Mouse (Mus musculus) adrenal gland, postnatal 36 days (tissue): ENCODE measurements at regions not wholly inside any gene's neighbourhood (a gene's known extent, or its start where the extent isn't known, plus 50 kb on each side); places are given as distances from the start of the nearest gene placed in this dataset.

Experiments
- DNase-seq, 2 experiments: peaks; one replicate each; pipeline ENCODE4 v3.0.0; 2021; ENCODE audit warnings: mixed read lengths in 1 of 2

- DNase-seq: no peak
These were observed 79.1 kb downstream of the Sptssa start for GRCm38 (mm10) chr12:54577235-54577634.

DNA sequence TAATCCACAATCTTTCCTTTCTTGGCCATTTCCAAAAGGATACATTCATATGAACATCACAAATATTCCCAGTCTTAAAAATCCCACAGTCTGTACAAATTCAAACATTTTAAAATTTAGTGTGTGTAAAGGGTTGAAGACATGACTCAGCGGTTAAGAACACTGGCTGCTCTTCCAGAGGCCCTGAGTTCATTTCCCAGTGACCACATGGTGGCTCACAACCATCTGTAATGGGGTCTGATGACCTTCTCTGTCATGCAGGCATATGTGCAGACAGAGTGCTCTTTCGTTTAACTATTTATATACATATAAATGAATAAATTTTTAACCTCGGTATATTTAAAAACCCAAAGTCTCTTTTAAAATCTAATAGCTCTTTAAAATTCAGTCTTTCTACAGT, 79.6 kb downstream of the Sptssa start:
- DNase-seq: peak; percentile 47 to 52

DNA sequence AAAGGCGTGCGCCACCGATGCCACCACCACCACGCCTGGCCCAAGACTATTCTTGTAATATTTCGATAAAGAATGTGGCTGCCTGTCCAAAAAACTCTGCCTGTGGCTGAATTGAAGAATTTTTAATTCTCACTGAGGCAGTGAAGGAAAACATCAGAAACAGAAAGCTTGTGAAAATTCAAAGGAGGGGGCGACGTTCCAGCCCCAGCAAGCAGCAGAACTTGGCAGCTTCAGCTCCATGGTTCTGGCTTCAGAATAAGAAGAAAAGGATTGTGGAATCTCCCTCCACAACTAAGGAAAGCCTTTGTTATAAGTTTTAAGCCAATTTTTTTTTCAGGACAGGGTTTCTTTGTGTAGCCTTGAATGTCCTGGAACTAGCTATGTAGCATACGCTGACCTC, 83.5 kb downstream of the Sptssa start:
- DNase-seq: no peak

DNA sequence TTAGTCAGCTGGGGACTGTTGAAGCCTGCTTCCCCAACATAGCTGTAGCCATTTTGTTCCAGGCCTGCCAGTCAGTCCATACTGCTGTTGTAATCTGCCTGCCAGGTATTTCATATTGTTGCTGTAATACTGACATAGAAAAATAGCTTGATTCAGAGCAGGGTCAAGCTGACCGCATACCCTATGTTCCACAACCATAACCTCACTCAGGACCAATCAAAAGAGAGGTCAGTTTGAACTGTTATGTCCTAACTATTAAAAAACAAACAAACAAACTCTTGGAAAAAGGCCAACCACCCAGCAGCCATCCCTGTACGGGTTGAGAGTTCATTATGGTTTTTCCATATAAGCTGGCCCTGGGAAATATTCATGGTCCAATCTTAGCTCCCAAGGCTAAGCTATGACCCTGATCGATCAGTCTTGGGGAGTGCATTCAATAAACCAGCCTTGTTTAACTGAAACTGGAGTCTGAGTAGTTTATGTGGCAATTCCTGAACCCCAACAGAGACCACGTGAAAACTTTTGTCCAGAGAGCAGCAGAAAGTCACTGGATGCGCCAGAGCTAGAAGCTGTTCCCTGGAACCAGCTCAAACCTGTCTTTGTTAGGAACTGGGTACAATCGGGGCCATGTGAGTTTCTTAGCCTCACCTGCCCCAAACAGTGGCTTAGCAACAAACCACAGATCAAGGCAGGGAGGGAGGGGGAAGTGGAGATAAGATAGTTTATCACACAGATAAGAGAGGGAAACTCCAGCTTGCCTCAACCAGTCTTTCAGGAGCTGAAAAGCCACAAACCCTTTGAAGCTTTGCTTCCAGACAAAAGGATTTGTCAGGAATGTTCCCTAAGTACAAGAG, 88.1 kb downstream of the Sptssa start:
- DNase-seq: no peak

- DNase-seq: no peak
These were observed 89.0 kb downstream of the Sptssa start for GRCm38 (mm10) chr12:54567426-54567790.

- peak; percentile 8 to 44 for DNase-seq
These were observed 89.6 kb downstream of the Sptssa start for GRCm38 (mm10) chr12:54566532-54567425.

GRCm38 (mm10) chr12:54561981-54562380, 94.4 kb downstream of the Sptssa start:
- DNase-seq: no peak

- DNase-seq: peak in 1 of 2 experiments; percentile 12
These were observed 98.3 kb downstream of the Sptssa start for GRCm38 (mm10) chr12:54558106-54558505.

DNA sequence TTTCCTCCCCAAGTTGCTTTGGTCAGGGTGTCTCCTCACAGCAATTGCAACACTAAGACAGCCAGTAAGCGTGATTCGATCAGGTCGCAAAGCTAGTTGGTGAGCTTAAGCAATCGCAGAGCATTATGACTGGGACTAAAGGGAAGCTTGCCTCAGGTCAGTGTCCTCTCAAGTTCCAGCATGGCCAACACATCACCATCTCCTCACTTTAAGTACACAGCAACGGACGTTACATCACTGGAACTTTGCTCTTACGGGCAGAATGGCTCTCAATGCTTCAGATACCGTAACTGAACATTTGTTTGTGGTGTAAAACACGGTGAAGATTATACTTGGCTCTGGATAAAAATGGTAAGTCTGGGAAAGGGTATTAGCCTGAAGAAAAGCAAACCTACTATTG, 106.7 kb downstream of the Sptssa start:
- no peak for DNase-seq

GRCm38 (mm10) chr12:54545821-54546608, 110.4 kb downstream of the Sptssa start:
- DNase-seq: peak; percentile 71 to 75

GRCm38 (mm10) chr12:54538320-54538705, 118.1 kb downstream of the Sptssa start:
- DNase-seq: no peak

GRCm38 (mm10) chr12:54537690-54538319, 118.6 kb downstream of the Sptssa start:
- no peak for DNase-seq

DNA sequence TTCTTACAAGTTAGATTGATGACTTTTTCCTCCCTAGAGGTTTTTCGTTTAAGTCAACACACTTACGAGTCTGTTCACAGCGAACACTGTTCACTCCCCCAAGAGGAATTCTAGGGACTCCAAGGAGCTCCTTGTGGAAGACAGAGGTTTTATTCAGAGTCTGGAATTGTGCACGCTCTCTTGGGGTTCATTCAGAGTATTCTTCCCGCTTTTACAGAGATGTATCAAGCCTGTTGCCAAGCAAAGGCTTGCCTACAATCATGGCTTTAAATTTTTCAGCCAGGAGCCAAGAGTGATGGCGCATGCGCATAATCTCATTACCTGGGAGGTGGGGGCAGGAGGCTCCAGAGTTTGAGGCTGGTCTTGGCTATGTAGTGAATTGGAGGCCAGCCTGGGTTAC, 119.4 kb downstream of the Sptssa start:
- no peak for DNase-seq

DNA sequence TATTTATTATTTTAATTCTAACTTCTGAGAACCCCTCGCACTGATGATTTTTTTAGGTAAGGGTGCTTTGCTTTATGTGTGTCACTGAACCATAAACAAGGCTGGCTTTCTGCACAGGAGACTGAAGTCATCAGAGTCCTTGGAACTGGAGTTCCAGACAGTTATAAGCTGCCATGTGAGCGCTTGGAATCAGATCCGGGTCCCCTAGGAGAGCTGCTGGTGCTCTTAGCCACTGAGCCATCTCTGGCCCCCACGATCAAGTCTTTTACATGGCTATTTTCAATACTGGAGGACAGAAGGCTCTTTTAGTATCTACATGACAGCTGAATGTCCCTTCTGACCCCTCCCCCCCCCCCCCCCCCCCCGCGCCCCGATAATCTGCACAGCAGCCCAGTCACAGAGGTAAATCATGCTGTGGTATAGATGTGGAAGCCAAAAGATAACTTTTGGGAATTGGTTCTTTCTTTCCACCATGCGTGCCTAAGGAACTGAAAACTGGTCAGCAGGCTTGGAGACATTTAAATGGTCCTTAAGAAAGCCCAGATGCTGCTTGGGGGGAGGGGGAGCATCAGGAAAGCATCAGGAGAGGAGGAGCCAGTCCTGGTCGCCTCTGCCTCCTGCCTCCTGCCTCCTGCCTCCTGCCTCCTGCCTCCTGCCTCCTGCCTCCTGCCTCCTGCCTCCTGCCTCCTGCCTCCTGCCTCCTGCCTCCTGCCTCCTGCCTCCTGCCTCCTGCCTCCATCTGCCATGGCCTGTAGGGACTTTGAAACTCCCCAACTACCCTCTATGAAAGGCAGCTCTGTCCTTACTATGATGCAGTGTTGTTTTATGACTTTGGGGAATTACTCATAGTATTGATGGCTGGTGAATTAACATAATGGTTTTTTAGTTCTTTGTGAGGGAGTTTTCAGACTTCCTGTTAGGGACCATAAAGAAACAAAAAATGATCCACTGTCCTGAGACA, 120.5 kb downstream of the Sptssa start:
- DNase-seq: no peak

GRCm38 (mm10) chr12:54534910-54535309, 121.5 kb downstream of the Sptssa start:
- DNase-seq: no peak

DNA sequence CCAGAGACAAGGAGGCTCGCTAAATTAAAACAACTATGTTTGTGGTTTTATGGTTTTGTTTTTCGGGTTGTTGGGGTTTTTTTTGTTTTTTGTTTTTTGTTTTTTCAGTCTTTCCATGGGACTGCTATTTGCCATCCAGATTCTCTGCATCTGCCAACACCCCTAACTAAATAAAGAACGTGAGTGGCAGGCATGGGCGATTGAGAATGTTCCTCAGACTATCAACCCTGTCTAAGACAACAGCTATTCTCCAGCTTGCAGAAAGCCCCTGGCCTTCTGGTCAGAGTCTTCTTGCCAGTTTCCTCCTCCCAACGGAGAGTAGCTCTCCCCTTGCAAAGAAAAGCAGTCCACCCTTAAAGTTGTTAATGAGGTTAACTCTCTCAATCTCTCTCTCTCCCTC, 123.2 kb downstream of the Sptssa start:
- no peak for DNase-seq

- no peak for DNase-seq
These were observed 124.3 kb downstream of the Sptssa start for GRCm38 (mm10) chr12:54532062-54532461.

DNA sequence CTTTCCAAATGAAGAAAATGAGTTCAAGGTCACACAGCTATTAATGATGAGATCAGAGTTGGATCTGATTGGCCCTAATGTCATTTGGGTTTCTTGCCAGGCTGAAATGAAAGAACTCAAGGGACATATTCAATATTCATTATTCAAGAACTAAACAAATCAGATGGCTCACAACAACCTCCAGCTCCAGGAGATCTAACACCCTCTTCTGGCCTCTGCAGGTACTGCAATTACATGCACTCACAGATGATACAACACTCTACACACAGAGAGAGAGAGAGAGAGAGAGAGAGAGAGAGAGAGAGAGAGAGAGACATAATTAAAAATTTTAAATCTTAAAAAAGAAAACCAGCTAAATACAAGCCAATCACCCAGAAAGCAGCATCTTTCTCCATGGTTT, 128.3 kb downstream of the Sptssa start:
- peak; percentile 5 to 9 for DNase-seq

GRCm38 (mm10) chr12:54527577-54527976, 128.8 kb downstream of the Sptssa start:
- DNase-seq: no peak

DNA sequence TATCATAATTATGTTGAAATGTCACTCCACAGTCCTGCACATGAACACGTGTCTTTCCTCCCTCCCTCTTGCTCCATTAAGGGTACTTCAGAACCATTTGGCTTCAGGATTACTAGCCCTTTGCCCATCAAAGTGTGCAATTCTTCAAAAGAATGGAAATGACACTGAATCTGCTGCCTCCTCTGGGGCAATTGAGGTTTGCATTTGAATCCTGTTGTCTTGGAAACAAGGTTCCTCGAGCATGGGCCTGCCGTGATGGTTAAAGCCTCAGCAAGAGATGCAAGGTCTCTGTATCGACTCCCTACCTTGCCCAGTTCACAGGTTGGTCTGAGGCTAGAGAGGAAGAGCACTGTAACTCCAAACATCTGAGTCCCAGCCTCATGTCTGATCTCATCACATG, 136.0 kb downstream of the Sptssa start:
- no peak for DNase-seq

GRCm38 (mm10) chr12:54519370-54519769, 137.0 kb downstream of the Sptssa start:
- no peak for DNase-seq
